Mouse (Mus musculus): Measurements from ENCODE around the gene Gabbr1.

Gabbr1 gene

DNA sequence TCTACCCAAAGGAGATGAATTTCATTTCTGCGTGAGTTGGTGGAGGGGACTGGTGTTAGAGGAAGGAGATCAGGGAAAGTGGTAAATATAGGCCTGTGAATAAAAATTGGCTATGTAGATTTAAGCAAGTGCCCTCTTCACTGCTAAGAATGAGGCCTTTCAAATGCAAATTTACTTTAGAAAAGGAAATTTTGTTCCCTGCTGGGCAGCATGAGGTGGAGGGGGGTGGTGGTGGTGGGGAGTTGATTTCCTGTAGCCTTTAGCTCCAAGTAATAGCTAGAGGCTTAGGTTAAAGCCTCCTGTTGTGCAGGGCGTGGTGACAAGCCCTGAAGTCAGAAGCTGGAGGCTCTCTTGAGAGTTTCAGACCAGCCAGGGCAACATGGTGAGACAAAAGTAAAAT, 33.2 kb downstream of the Gabbr1 start:
- DNase-seq = no peak

DNA sequence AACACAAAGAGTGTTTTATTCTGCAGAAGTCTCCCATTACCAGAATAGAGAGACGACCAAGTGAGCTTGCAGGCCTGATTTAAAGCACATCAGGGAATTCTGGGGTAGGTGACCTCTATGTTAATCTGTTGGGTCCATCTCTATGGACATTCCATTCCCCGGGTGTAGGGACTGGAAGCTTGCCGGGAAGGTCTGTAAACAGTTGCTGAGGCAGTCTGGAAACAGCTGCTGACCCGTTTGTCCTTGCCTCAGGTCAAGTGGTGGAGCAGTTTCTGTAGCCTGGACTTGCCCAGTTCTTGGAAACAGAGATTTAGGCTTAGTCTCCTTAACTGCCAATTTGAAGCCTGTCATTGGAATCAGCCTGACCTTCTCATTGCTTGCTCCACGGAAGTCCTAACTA, 34.4 kb downstream of the Gabbr1 start:
- DNase-seq = no peak

DNA sequence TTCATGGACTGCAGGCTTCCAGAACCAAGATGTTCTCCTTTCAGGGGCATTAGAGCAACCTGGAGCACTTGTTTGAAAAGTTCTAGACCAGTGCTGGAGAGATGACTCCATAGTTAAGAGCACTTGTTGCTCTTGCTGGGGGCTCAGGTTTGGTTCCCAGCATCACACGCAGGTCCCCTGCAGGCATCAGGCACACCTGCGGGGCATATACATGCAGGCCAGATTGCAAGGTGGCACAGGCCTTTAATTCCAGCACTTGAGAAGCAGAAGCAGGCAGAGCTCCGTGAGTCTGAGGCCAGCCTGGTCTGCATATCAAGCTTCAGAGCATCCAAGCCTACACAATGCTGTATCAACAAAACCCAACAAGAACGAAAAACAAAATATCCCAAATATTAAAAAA, 35.9 kb downstream of the Gabbr1 start:
- no peak for DNase-seq

DNA sequence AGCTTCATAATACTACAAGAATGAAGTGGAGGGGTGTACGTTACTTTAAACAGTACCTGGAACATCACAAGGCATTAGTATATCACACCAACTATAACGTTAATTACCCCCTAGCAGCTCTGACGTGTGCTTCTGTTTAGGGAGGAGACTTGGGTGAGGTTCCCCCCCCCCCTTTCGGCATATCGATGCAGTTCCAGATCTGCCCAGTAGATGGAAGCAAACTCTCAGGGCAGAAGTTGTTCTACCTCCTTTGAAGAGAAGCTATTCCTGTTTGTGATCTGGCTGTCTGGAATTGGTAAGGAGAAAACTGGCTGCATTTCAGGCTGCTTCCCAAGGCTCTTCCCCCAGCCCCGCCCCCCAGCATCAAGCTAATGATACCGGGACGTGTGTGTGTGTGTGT, 37.6 kb downstream of the Gabbr1 start:
- peak; percentile 41 to 53 for DNase-seq

DNA sequence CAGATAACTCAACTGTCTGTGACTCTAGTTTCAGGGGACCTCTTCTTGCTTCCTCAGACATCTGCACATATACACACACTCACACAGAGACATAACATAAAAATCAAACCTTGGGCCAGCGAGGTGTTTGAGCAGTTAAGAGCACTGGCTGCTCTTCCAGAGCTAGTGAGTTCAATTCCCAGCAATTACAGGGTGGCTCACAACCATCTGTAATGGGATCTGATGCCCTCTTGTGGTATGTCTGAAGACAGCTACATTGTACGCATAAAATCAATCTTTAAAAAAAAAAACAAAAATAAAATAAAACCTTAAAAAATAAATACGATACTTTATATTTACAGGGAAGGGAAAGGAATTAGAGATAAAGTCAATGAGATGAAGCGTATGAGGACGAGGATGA, 38.9 kb downstream of the Gabbr1 start:
- DNase-seq = no peak

DNA sequence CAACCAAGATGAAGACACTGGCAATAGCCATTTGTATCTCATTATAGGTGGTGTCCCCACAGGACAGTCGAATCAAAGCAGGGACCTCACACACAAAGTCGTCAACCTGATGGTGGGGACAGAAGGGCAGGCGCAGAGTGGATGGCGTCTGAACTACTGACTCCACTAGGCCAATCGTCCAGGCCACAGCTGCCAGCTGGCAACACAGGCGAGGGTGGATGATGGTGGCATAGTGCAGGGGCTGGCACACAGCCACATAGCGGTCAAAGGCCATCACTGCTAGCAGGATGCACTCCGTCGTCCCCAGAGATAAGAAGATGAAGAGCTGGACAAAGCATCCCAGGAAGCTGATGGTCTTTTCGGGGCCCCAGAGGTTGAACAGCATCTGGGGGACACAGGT, 39.8 kb downstream of the Gabbr1 start:
- DNase-seq = no peak

DNA sequence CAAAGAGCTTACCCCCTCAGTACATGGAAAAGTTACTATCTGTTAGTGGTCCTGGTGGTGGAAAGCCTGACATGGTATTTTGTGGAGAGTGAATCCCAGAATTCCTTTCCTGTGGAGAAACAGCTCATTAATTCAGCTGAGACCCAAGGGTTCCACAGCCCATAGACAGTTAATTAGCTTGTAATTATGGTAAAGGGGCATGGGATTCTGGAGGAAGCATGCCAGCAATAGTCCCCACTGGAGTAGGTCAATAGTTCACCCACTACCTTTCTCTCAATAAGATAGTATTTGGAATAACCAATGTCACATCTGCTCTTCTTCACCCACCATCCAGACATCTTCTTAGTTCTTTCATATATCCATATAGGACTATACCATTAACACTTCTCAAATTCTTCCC, 42.6 kb downstream of the Gabbr1 start, which contains the start of gene Olfr90:
Gene Olfr90, minus strand, starts transcription at position 101 of the 400 bp plus-strand sequence.
- no peak for DNase-seq

DNA sequence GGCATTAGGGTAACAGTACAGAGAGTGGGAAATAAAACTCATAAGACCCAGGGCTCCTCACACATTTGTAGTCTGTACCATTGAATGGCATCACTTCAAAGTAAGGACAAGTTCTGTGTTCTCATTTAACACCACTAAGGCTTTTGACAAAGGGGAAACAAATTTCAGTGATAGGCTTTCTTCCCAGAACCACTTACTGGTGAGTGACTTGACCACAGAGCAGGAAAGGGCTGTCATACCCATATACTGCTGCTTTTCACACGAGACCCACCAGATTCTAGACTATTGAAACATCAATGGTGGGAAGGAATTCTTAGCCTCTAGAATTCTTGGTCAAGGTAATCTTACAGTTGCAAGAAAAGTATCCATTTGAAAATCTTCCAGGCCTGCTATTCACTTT, 46.4 kb downstream of the Gabbr1 start:
- DNase-seq = no peak

DNA sequence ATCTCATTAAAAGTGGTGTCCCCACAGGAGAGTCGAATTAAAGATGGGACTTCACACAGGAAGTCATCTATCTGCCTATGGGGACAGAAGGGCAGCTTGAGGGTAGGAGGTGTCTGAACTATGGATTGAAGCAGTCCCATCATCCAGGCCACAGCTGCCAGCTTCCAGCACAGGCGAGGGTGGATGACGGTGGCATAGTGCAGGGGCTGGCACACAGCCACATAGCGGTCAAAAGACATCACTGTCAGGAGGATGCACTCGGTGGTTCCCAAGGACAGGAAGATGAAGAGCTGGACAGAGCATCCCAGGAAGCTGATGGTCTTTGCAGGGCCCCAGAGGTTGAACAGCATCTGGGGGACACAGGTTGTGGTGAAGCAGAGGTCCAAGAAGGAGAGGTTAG, 47.5 kb downstream of the Gabbr1 start:
- no peak for DNase-seq

DNA sequence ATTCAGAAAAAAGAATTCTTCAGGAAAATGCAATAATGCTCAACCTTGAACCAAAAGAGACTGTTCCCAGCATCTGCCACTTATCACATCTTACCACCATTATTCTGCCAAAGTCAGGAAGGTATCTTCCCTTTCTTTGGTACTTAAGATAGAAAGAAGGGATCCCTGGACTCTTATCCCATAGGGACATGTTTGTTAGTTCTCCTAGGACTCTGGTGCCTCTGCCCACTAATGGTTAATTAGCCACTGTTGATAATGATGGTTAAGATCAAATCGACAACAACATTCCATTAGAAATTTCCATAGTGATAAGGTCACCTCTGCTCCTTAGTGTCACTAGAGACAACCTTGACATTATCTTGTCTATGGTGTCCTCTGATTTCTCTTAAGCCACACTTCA, 52.4 kb downstream of the Gabbr1 start, which contains the start of gene Olfr91:
Gene Olfr91, minus strand, starts transcription at position 101 of the 400 bp plus-strand sequence.
- DNase-seq = no peak

DNA sequence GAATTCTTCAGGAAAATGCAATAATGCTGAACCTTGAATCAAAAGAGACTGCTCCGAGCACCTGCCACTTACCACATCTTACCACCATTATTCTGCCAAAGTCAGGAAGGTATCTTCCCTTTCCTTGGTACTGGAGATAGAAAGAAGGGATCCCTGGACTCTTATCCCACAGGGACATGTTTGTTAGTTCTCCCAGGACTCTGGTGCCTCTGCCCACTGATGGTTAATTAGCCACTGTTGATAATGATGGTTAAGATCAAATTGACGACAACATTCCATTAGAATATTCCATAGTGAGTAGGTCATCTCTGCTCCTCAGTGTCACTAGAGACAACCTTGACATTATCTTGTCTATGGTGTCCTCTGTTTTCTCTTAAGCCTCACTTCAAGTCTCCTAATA, 74.2 kb downstream of the Gabbr1 start, which contains the start of gene Olfr92:
Gene Olfr92, minus strand, starts transcription at position 101 of the 400 bp plus-strand sequence.
- DNase-seq = no peak

All from cerebellum, postnatal 36 days (tissue).